Mouse (Mus musculus): Measurements from ENCODE around the gene Hlcs. TPM values are rescaled to one million over a fixed set of nuclear protein-coding genes. Genes with fewer than 3 reads are reported as not detected.

Hlcs gene
- total and polyA plus RNA-seq, 3 experiments = 4.4 to 5.5 (median 5.4) TPM

- H3K36me3 ChIP-seq (ENCODE audit: control insufficient read depth, insufficient read depth, low read length) = no peaks in the 10 kb centered on the region
- DNase-seq = no peak
- TF ChIP-seq CTCF (IDR thresholded peaks at IDR 0.05) = no peak
- no peak for TF ChIP-seq POLR2A (IDR thresholded peaks at IDR 0.05; ENCODE audit: insufficient read depth, low read depth, low read length)
- no peak for TF ChIP-seq EP300 (IDR thresholded peaks at IDR 0.05; ENCODE audit: insufficient read depth, low read depth, low read length)
- H3K79me2 ChIP-seq (replicated peaks; ENCODE audit: control insufficient read depth, insufficient read depth, low read length) = no peaks in the 10 kb centered on the region
- no peaks in the 10 kb centered on the region for H3K27me3 ChIP-seq (ENCODE audit: control insufficient read depth, insufficient read depth, low read length)
- intact Hi-C loops (cut with DNase I) = no loop called here
- no peak overlapping the region for H3K4me3 ChIP-seq
- H3K4me1 ChIP-seq (ENCODE audit: control insufficient read depth, insufficient read depth, low read length) = no peaks in the 10 kb centered on the region
- no peak overlapping the region for H3K9ac ChIP-seq (ENCODE audit: low read depth, low read length)
- 72% methylated on average over 12 of the region's 12 CpGs for WGBS
- H3K27ac ChIP-seq = no peak overlapping the region
Observed at GRCm38 (mm10) chr16:94186526-94186925, 126.8 kb downstream of the Hlcs start.

GRCm38 (mm10) chr16:94185430-94185829 lies 127.9 kb downstream of the Hlcs start:
- Histone ChIP-seq H3K79me2 (replicated peaks; ENCODE audit: control insufficient read depth, insufficient read depth, low read length) (no peaks in the 10 kb centered on the region), H3K27ac (no peak overlapping the region), H3K27me3 (ENCODE audit: control insufficient read depth, insufficient read depth, low read length) (no peaks in the 10 kb centered on the region), H3K36me3 (ENCODE audit: control insufficient read depth, insufficient read depth, low read length) (no peaks in the 10 kb centered on the region), H3K4me3 (no peak overlapping the region), H3K4me1 (ENCODE audit: control insufficient read depth, insufficient read depth, low read length) (no peaks in the 10 kb centered on the region), H3K9ac (ENCODE audit: low read depth, low read length) (no peak overlapping the region)
- intact Hi-C loops (cut with DNase I) = no loop called here
- 17% methylated on average over 16 of the region's 16 CpGs for WGBS
- TF ChIP-seq EP300 (IDR thresholded peaks at IDR 0.05; ENCODE audit: insufficient read depth, low read depth, low read length) (no peak), POLR2A (IDR thresholded peaks at IDR 0.05; ENCODE audit: insufficient read depth, low read depth, low read length) (no peak), CTCF (IDR thresholded peaks at IDR 0.05) (no peak)
- peak in 1 of 2 experiments; percentile 26 for DNase-seq

GRCm38 (mm10) chr16:94180122-94180870 lies 133.1 kb downstream of the Hlcs start:
- Histone ChIP-seq H3K9ac (ENCODE audit: low read depth, low read length) (no peak overlapping the region), H3K4me3 (no peak overlapping the region), H3K79me2 (replicated peaks; ENCODE audit: control insufficient read depth, insufficient read depth, low read length) (no peaks in the 10 kb centered on the region), H3K4me1 (ENCODE audit: control insufficient read depth, insufficient read depth, low read length) (no peaks in the 10 kb centered on the region), H3K36me3 (ENCODE audit: control insufficient read depth, insufficient read depth, low read length) (no peaks in the 10 kb centered on the region), H3K27me3 (ENCODE audit: control insufficient read depth, insufficient read depth, low read length) (no peaks in the 10 kb centered on the region), H3K27ac (no peak overlapping the region)
- TF ChIP-seq EP300 (IDR thresholded peaks at IDR 0.05; ENCODE audit: insufficient read depth, low read depth, low read length) = no peak
- no peak for TF ChIP-seq POLR2A (IDR thresholded peaks at IDR 0.05; ENCODE audit: insufficient read depth, low read depth, low read length)
- TF ChIP-seq CTCF (IDR thresholded peaks at IDR 0.05) = no peak
- whole genome bisulfite sequencing = 69% methylated on average over 12 of the region's 12 CpGs
- no peak for DNase-seq
- intact Hi-C loops (cut with DNase I) = no loop called here

GRCm38 (mm10) chr16:94179341-94180121 lies 133.8 kb downstream of the Hlcs start:
- intact Hi-C loops (cut with DNase I) = no loop called here
- Histone ChIP-seq H3K79me2 (replicated peaks; ENCODE audit: control insufficient read depth, insufficient read depth, low read length) (no peaks in the 10 kb centered on the region), H3K36me3 (ENCODE audit: control insufficient read depth, insufficient read depth, low read length) (no peaks in the 10 kb centered on the region), H3K4me1 (ENCODE audit: control insufficient read depth, insufficient read depth, low read length) (no peaks in the 10 kb centered on the region), H3K27ac (no peak overlapping the region), H3K9ac (ENCODE audit: low read depth, low read length) (no peak overlapping the region), H3K4me3 (no peak overlapping the region), H3K27me3 (ENCODE audit: control insufficient read depth, insufficient read depth, low read length) (no peaks in the 10 kb centered on the region)
- TF ChIP-seq POLR2A (IDR thresholded peaks at IDR 0.05; ENCODE audit: insufficient read depth, low read depth, low read length) (no peak), CTCF (IDR thresholded peaks at IDR 0.05) (no peak), EP300 (IDR thresholded peaks at IDR 0.05; ENCODE audit: insufficient read depth, low read depth, low read length) (no peak)
- WGBS = 63% methylated on average over 25 of the region's 25 CpGs
- no peak for DNase-seq

- no peak for DNase-seq
- no peaks in the 10 kb centered on the region for H3K36me3 ChIP-seq (ENCODE audit: control insufficient read depth, insufficient read depth, low read length)
- no peaks in the 10 kb centered on the region for H3K27me3 ChIP-seq (ENCODE audit: control insufficient read depth, insufficient read depth, low read length)
- no peak overlapping the region for H3K27ac ChIP-seq
- 79% methylated on average over 16 of the region's 16 CpGs for WGBS
- no peaks in the 10 kb centered on the region for H3K4me1 ChIP-seq (ENCODE audit: control insufficient read depth, insufficient read depth, low read length)
- TF ChIP-seq POLR2A (IDR thresholded peaks at IDR 0.05; ENCODE audit: insufficient read depth, low read depth, low read length) (no peak), EP300 (IDR thresholded peaks at IDR 0.05; ENCODE audit: insufficient read depth, low read depth, low read length) (no peak), CTCF (IDR thresholded peaks at IDR 0.05) (no peak)
- H3K79me2 ChIP-seq (replicated peaks; ENCODE audit: control insufficient read depth, insufficient read depth, low read length) = no peaks in the 10 kb centered on the region
- intact Hi-C loops (cut with DNase I) = no loop called here
- H3K4me3 ChIP-seq = no peak overlapping the region
- no peak overlapping the region for H3K9ac ChIP-seq (ENCODE audit: low read depth, low read length)
Observed at GRCm38 (mm10) chr16:94178441-94179220, 134.7 kb downstream of the Hlcs start.

Data from heart, adult 2 months (tissue).